Mouse (Mus musculus): ENCODE results near the gene Gm11555.

DNA sequence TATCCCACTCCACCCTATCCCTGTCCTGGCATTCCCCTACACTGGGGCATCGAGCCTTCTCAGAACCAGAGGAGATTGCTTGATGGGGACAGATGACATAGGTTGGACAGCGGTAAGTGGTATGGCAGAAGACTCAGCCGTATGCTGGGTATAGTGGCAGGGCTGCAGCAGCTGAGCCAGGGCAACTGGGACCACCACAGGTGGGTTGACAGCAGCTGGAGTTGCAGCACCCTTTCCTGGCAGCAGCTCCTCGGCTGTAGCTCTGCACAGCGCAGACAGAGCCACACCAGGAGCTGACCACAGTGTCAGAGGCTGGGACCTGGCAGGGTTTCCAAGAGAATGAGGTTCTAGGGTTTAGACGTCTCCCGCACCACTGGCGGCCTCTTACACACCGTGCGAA lies 12.8 kb upstream of the Gm11555 start:
- TF ChIP-seq POLR2A (IDR thresholded peaks at IDR 0.05; ENCODE audit: control insufficient read depth in 1 of 2, insufficient read depth in 1 of 2, low read depth in 1 of 2, low read length in 2 of 2, poor library complexity in 1 of 2) (no peak), CTCF (IDR thresholded peaks at IDR 0.05 in 2 of 3, conservative IDR thresholded peaks at IDR 0.05 in 1 of 3; ENCODE audit: control insufficient read depth in 1 of 3, insufficient read depth in 1 of 3, low read depth in 2 of 3, low read length in 3 of 3, poor library complexity in 1 of 3, severe bottlenecking in 1 of 3) (no peak), USF1 (IDR thresholded peaks at IDR 0.05; ENCODE audit: low read depth, low read length) (no peak), TAL1 (IDR thresholded peaks at IDR 0.05; ENCODE audit: low read length) (no peak), ZMIZ1 (IDR thresholded peaks at IDR 0.05; ENCODE audit: low read depth, low read length) (no peak), EP300 (IDR thresholded peaks at IDR 0.05; ENCODE audit: low read depth in 1 of 2, low read length in 2 of 2) (no peak), SMC3 (IDR thresholded peaks at IDR 0.05; ENCODE audit: low read depth, low read length) (no peak), CHD2 (IDR thresholded peaks at IDR 0.05; ENCODE audit: low read length) (no peak), ZNF384 (IDR thresholded peaks at IDR 0.05; ENCODE audit: low read depth, low read length) (no peak), MAFK (IDR thresholded peaks at IDR 0.05; ENCODE audit: borderline replicate concordance, low read depth, low read length) (no peak), NELFE (IDR thresholded peaks at IDR 0.05; ENCODE audit: low read depth, low read length) (no peak), ETS1 (IDR thresholded peaks at IDR 0.05; ENCODE audit: low read depth, low read length) (no peak)

Data from MEL (cell line).